Mouse (Mus musculus): Measurements from ENCODE around the gene Myo1d. TPM values are rescaled to one million over a fixed set of nuclear protein-coding genes. Genes with fewer than 3 reads are reported as not detected.

Myo1d gene
- polyA plus RNA-seq, 1 experiment from 2014 or later = 8.3 TPM

- Histone ChIP-seq H3K9ac (no peak overlapping the region), H3K27ac (no peak overlapping the region), H3K36me3 (no peaks in the 10 kb centered on the region), H3K4me2 (replicated peaks) (no peak overlapping the region), H3K9me3 (no peaks in the 10 kb centered on the region), H3K27me3 (no peaks in the 10 kb centered on the region), H3K4me3 (no peak overlapping the region), H3K4me1 (peaks cover 11% of the 10 kb centered on the region)
- no peak for ATAC-seq (ENCODE audit: insufficient number of reproducible peaks, insufficient read depth, low FRiP score, low TSS enrichment)
- 58% methylated on average over 2 of the region's 2 CpGs for WGBS
Measured at GRCm38 (mm10) chr11:80522852-80523251, 257.0 kb downstream of the Myo1d start.

- Histone ChIP-seq H3K9ac (no peak overlapping the region), H3K36me3 (no peaks in the 10 kb centered on the region), H3K9me3 (no peaks in the 10 kb centered on the region), H3K4me1 (peaks cover 11% of the 10 kb centered on the region), H3K4me3 (no peak overlapping the region), H3K27me3 (no peaks in the 10 kb centered on the region), H3K4me2 (replicated peaks) (no peak overlapping the region), H3K27ac (no peak overlapping the region)
- WGBS = 67% methylated on average over 2 of the region's 2 CpGs
- no peak for ATAC-seq (ENCODE audit: insufficient number of reproducible peaks, insufficient read depth, low FRiP score, low TSS enrichment)
Measured at GRCm38 (mm10) chr11:80521148-80521547, 258.7 kb downstream of the Myo1d start.

GRCm38 (mm10) chr11:80518421-80519367 lies 261.1 kb downstream of the Myo1d start:
- Histone ChIP-seq H3K4me3 (no peak overlapping the region), H3K36me3 (no peaks in the 10 kb centered on the region), H3K4me1 (peaks cover 19% of the 10 kb centered on the region), H3K4me2 (replicated peaks) (no peak overlapping the region), H3K27ac (no peak overlapping the region), H3K27me3 (no peaks in the 10 kb centered on the region), H3K9ac (no peak overlapping the region), H3K9me3 (no peaks in the 10 kb centered on the region)
- 38% methylated on average over 9 of the region's 9 CpGs for WGBS
- ATAC-seq (ENCODE audit: insufficient number of reproducible peaks, insufficient read depth, low FRiP score, low TSS enrichment) = 0 out of 2 replicates have a peak, but pooled peaks have one; percentile 68

- 76% methylated on average over 8 of the region's 8 CpGs for WGBS
- H3K27ac ChIP-seq = no peak overlapping the region
- H3K4me2 ChIP-seq (replicated peaks) = no peak overlapping the region
- no peaks in the 10 kb centered on the region for H3K36me3 ChIP-seq
- H3K9me3 ChIP-seq = no peaks in the 10 kb centered on the region
- no peak for ATAC-seq (ENCODE audit: insufficient number of reproducible peaks, insufficient read depth, low FRiP score, low TSS enrichment)
- H3K4me3 ChIP-seq = no peak overlapping the region
- H3K4me1 ChIP-seq = peaks cover 22% of the 10 kb centered on the region
- no peaks in the 10 kb centered on the region for H3K27me3 ChIP-seq
- no peak overlapping the region for H3K9ac ChIP-seq
Measured at GRCm38 (mm10) chr11:80515895-80516294, 263.9 kb downstream of the Myo1d start.

GRCm38 (mm10) chr11:80515346-80515745 lies 264.5 kb downstream of the Myo1d start:
- Histone ChIP-seq H3K36me3 (no peaks in the 10 kb centered on the region), H3K27ac (peak overlapping the region; percentile 13; the same call in 1 of the 2 replicates), H3K4me1 (peaks cover 22% of the 10 kb centered on the region), H3K27me3 (no peaks in the 10 kb centered on the region), H3K4me3 (no peak overlapping the region), H3K4me2 (replicated peaks) (no peak overlapping the region), H3K9ac (no peak overlapping the region), H3K9me3 (no peaks in the 10 kb centered on the region)
- ATAC-seq (ENCODE audit: insufficient number of reproducible peaks, insufficient read depth, low FRiP score, low TSS enrichment) = no peak; the same call in 1 of the 2 replicates
- WGBS = 63% methylated on average over 1 of the region's 1 CpGs

GRCm38 (mm10) chr11:80513796-80514195 lies 266.0 kb downstream of the Myo1d start:
- no peaks in the 10 kb centered on the region for H3K36me3 ChIP-seq
- no peak overlapping the region for H3K4me2 ChIP-seq (replicated peaks)
- H3K4me1 ChIP-seq = peaks cover 23% of the 10 kb centered on the region
- H3K9ac ChIP-seq = no peak overlapping the region
- no peak overlapping the region for H3K4me3 ChIP-seq
- H3K9me3 ChIP-seq = no peaks in the 10 kb centered on the region
- ATAC-seq (ENCODE audit: insufficient number of reproducible peaks, insufficient read depth, low FRiP score, low TSS enrichment) = no peak
- 37% methylated on average over 7 of the region's 7 CpGs for WGBS
- H3K27ac ChIP-seq = no peak overlapping the region
- H3K27me3 ChIP-seq = no peaks in the 10 kb centered on the region

GRCm38 (mm10) chr11:80512313-80513056 lies 267.3 kb downstream of the Myo1d start:
- Histone ChIP-seq H3K36me3 (no peaks in the 10 kb centered on the region), H3K4me2 (replicated peaks) (no peak overlapping the region), H3K27me3 (no peaks in the 10 kb centered on the region), H3K27ac (no peak overlapping the region), H3K4me1 (0 out of 2 replicates have a peak, but pooled peaks cover 20% of the 10 kb centered on the region), H3K9ac (no peak overlapping the region), H3K9me3 (no peaks in the 10 kb centered on the region), H3K4me3 (no peak overlapping the region)
- ATAC-seq (ENCODE audit: insufficient number of reproducible peaks, insufficient read depth, low FRiP score, low TSS enrichment) = no peak
- 68% methylated on average over 19 of the region's 19 CpGs for WGBS

GRCm38 (mm10) chr11:80510124-80510523 lies 269.7 kb downstream of the Myo1d start:
- no peaks in the 10 kb centered on the region for H3K27me3 ChIP-seq
- no peak overlapping the region for H3K27ac ChIP-seq
- no peak overlapping the region for H3K9ac ChIP-seq
- 87% methylated on average over 10 of the region's 10 CpGs for WGBS
- H3K9me3 ChIP-seq = no peaks in the 10 kb centered on the region
- ATAC-seq (ENCODE audit: insufficient number of reproducible peaks, insufficient read depth, low FRiP score, low TSS enrichment) = no peak
- H3K4me2 ChIP-seq (replicated peaks) = no peak overlapping the region
- no peak overlapping the region for H3K4me3 ChIP-seq
- peaks cover 18% of the 10 kb centered on the region for H3K4me1 ChIP-seq
- no peaks in the 10 kb centered on the region for H3K36me3 ChIP-seq

GRCm38 (mm10) chr11:80509176-80509506 lies 270.7 kb downstream of the Myo1d start:
- Histone ChIP-seq H3K27ac (no peak overlapping the region; the same call in 1 of the 2 replicates), H3K4me1 (peaks cover 26% of the 10 kb centered on the region), H3K4me2 (replicated peaks) (no peak overlapping the region), H3K27me3 (no peaks in the 10 kb centered on the region), H3K9me3 (no peaks in the 10 kb centered on the region), H3K36me3 (no peaks in the 10 kb centered on the region), H3K4me3 (no peak overlapping the region), H3K9ac (no peak overlapping the region)
- WGBS = 65% methylated on average over 5 of the region's 5 CpGs
- no peak for ATAC-seq (ENCODE audit: insufficient number of reproducible peaks, insufficient read depth, low FRiP score, low TSS enrichment)

GRCm38 (mm10) chr11:80508361-80509175 lies 271.3 kb downstream of the Myo1d start:
- ATAC-seq (ENCODE audit: insufficient number of reproducible peaks, insufficient read depth, low FRiP score, low TSS enrichment) = no peak
- H3K27ac ChIP-seq = no peak overlapping the region; the same call in 1 of the 2 replicates
- 40% methylated on average over 19 of the region's 19 CpGs for WGBS

GRCm38 (mm10) chr11:80507791-80508190 lies 272.0 kb downstream of the Myo1d start:
- Histone ChIP-seq H3K9ac (no peak overlapping the region), H3K4me3 (no peak overlapping the region), H3K4me1 (peaks cover 29% of the 10 kb centered on the region), H3K9me3 (no peaks in the 10 kb centered on the region), H3K27ac (no peak overlapping the region), H3K4me2 (replicated peaks) (no peak overlapping the region), H3K27me3 (no peaks in the 10 kb centered on the region), H3K36me3 (no peaks in the 10 kb centered on the region)
- ATAC-seq (ENCODE audit: insufficient number of reproducible peaks, insufficient read depth, low FRiP score, low TSS enrichment) = no peak
- 91% methylated on average over 6 of the region's 6 CpGs for WGBS

More at GRCm38 (mm10) chr11:80508361-80509175, 271.3 kb downstream of the Myo1d start:
- H3K4me1 ChIP-seq = peaks cover 27% of the 10 kb centered on the region
- no peak overlapping the region for H3K4me2 ChIP-seq (replicated peaks)
- H3K36me3 ChIP-seq = no peaks in the 10 kb centered on the region
- no peak overlapping the region for H3K9ac ChIP-seq
- H3K4me3 ChIP-seq = no peak overlapping the region
- H3K9me3 ChIP-seq = no peaks in the 10 kb centered on the region
- no peaks in the 10 kb centered on the region for H3K27me3 ChIP-seq
